Mouse (Mus musculus): ENCODE measurements around the gene Mydgf.

The Mydgf gene

GRCm38 (mm10) chr17:56194357-56194756, 10.6 kb upstream of the Mydgf start:
- no peak for DNase-seq (ENCODE audit: low read depth, low spot score)

GRCm38 (mm10) chr17:56191266-56191665, 7.5 kb upstream of the Mydgf start:
- DNase-seq (ENCODE audit: low read depth, low spot score), result no peak

- DNase-seq (ENCODE audit: low read depth, low spot score), result no peak
Observed at GRCm38 (mm10) chr17:56185281-56186141, 1.8 kb upstream of the Mydgf start.

GRCm38 (mm10) chr17:56182975-56183657, 604 bp downstream of the Mydgf start:
- no peak for DNase-seq (ENCODE audit: low read depth, low spot score)

- DNase-seq (ENCODE audit: low read depth, low spot score), result no peak
Observed at GRCm38 (mm10) chr17:56175416-56175815, 8.3 kb downstream of the Mydgf start.

- no peak for DNase-seq (ENCODE audit: low read depth, low spot score)
Observed at GRCm38 (mm10) chr17:56173401-56174046, 10.2 kb downstream of the Mydgf start.

- DNase-seq (ENCODE audit: low read depth, low spot score), result no peak
Observed at GRCm38 (mm10) chr17:56171881-56172280, 11.8 kb downstream of the Mydgf start.

- DNase-seq (ENCODE audit: low read depth, low spot score), result no peak
Observed at GRCm38 (mm10) chr17:56171456-56171855, 12.3 kb downstream of the Mydgf start.

GRCm38 (mm10) chr17:56170636-56171035, 13.1 kb downstream of the Mydgf start:
- DNase-seq (ENCODE audit: low read depth, low spot score), result no peak

- DNase-seq (ENCODE audit: low read depth, low spot score), result no peak
Observed at GRCm38 (mm10) chr17:56169830-56170229, 13.9 kb downstream of the Mydgf start.

GRCm38 (mm10) chr17:56165671-56166070, 18.0 kb downstream of the Mydgf start:
- DNase-seq (ENCODE audit: low read depth, low spot score), result no peak

GRCm38 (mm10) chr17:56164510-56164909, 19.2 kb downstream of the Mydgf start:
- DNase-seq (ENCODE audit: low read depth, low spot score), result no peak

- no peak for DNase-seq (ENCODE audit: low read depth, low spot score)
Observed at GRCm38 (mm10) chr17:56163523-56164102, 20.1 kb downstream of the Mydgf start.

GRCm38 (mm10) chr17:56162231-56162774, 21.4 kb downstream of the Mydgf start, which contains the start of gene Tnfaip8l1:
Gene Tnfaip8l1 (plus strand): TSS chr17:56162477.
- peak; percentile 84 for DNase-seq (ENCODE audit: low read depth, low spot score)

GRCm38 (mm10) chr17:56159729-56160128, 24.0 kb downstream of the Mydgf start:
- peak; percentile 73 for DNase-seq (ENCODE audit: low read depth, low spot score)

- DNase-seq (ENCODE audit: low read depth, low spot score), result no peak
Observed at GRCm38 (mm10) chr17:56153643-56154042, 30.1 kb downstream of the Mydgf start.

- no peak for DNase-seq (ENCODE audit: low read depth, low spot score)
Observed at GRCm38 (mm10) chr17:56149897-56150296, 33.8 kb downstream of the Mydgf start.

- DNase-seq (ENCODE audit: low read depth, low spot score), result no peak
Observed at GRCm38 (mm10) chr17:56148790-56149618, 34.7 kb downstream of the Mydgf start.

GRCm38 (mm10) chr17:56148280-56148679, 35.4 kb downstream of the Mydgf start:
- DNase-seq (ENCODE audit: low read depth, low spot score), result no peak

GRCm38 (mm10) chr17:56147420-56147819, 36.3 kb downstream of the Mydgf start:
- no peak for DNase-seq (ENCODE audit: low read depth, low spot score)

- DNase-seq (ENCODE audit: low read depth, low spot score), result no peak
Observed at GRCm38 (mm10) chr17:56146131-56146530, 37.6 kb downstream of the Mydgf start.
